Mouse (Mus musculus) myocyte (in vitro differentiated cells): Measurements from ENCODE around the gene Tmem53.

Source experiments
- CEBPB ChIP-seq: IDR thresholded peaks from 2 replicates; pipeline ENCODE4 v1.6.1; 2011; ENCODE audit warnings: mild to moderate bottlenecking, moderate library complexity; ENCODE audit not compliant: poor library complexity, insufficient read depth, severe bottlenecking
- POLR2A ChIP-seq: IDR thresholded peaks from one replicate; pipeline ENCODE4 v1.6.1; 2011; ENCODE audit warnings: low read depth, mild to moderate bottlenecking, control low read depth, moderate library complexity; ENCODE audit not compliant: insufficient read length

DNA sequence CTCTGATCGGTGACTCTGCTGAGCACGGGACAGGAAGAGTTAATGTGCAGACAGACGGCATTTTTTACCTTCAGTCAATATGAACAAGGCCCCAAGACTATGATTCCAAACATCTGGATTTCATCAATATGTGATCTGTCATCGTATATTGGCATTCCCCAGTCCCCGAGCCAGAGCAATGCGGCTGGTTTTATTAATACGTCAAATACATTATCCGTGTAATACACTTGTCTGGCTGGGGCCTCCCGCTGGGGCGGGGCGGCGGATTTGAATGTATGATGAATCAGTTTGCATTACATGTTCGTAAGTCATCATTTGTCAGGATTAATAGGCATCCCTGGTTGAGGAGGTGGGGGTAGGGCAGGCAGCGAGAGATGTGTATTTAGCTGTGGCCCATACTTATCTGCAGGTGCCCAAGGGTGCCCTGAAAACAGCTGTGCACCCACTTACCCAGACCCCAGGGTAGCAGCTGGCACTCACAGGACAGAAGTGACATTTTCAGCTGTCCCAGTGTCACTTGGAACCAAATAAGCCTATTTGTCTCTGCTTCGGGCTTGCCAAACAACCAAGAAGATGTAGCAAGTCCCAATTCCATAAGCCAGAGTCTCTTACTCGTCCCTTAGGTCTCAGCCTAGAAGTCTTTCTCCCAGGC is 63.2 kb downstream of the Tmem53 start:
- TF ChIP-seq POLR2A (no peak), CEBPB (no peak)
